ENCODE assay signal across 25 mouse cellular contexts in the genomic region with DNA sequence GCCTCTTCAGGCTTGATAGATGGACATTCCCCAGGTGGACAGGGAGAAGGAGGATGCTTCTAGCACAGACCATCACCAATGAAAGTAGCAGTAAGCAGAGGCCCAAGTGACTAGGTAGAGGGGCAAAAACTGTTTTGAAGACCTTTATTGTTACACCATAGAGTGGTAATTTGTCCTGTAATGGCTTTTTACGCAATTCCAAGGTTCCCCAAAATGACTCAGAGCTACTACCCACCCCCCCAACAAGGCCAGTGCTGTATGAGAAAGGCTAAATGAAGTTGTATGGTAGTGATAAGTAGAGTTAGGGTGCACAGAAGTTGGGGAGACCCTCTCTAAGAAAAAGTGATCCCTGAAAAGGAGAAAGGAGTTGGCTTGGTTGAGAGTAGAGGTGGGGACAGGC. TPM values are rescaled to one million over a fixed set of nuclear protein-coding genes. Genes with fewer than 3 reads are reported as not detected.
"Had no signal": no experiment of that assay in that cellular context is flagged by ENCODE, and none has a peak within 500 bp of the region (broad histone marks: within the 10 kb centered on the region; RNA-seq: fewer than 3 reads in every experiment).

No protein-coding gene starts in this region.

- ATAC-seq: liver, postnatal 0 days; lung, postnatal 0 days; midbrain, embryonic 16.5 days had no signal

- H3K4me2 ChIP-seq: limb, embryonic 12.5 days; limb, embryonic 15.5 days; liver, embryonic 11.5 days; lung, embryonic 14.5 days; midbrain, embryonic 12.5 days; neural tube, embryonic 13.5 days; stomach, embryonic 15.5 days had no signal

- H3K4me3 ChIP-seq: left cerebral cortex, adult 2 months; limb, embryonic 12.5 days; limb, embryonic 15.5 days; midbrain, embryonic 12.5 days; myocyte; neural tube, embryonic 13.5 days; stomach, embryonic 15.5 days had no signal

- H3K36me3 ChIP-seq: midbrain, embryonic 12.5 days; neural tube, embryonic 13.5 days; stomach, embryonic 15.5 days had no signal

- H3K9me3 ChIP-seq: midbrain, embryonic 12.5 days; neural tube, embryonic 13.5 days had no signal

- H3K9ac ChIP-seq: limb, embryonic 12.5 days; limb, embryonic 15.5 days; liver, embryonic 14.5 days; liver, postnatal 0 days; lung, embryonic 14.5 days; midbrain, embryonic 12.5 days; neural tube, embryonic 13.5 days; stomach, embryonic 15.5 days had no signal

- H3K27ac ChIP-seq: left cerebral cortex, adult 2 months; limb, embryonic 12.5 days; limb, embryonic 15.5 days; liver, embryonic 14.5 days; macrophage; midbrain, embryonic 12.5 days; neural tube, embryonic 13.5 days; stomach, embryonic 15.5 days had no signal

- H3K27me3 ChIP-seq: limb, embryonic 15.5 days; neural tube, embryonic 13.5 days; stomach, embryonic 15.5 days had no signal

- DNase-seq: kidney, adult 2 months; kidney, postnatal 10 days; kidney, postnatal 36 days; layer of hippocampus, postnatal 36 days; liver, postnatal 0 days; lung, embryonic 14.5 days; retina, postnatal 1 day; right cerebral cortex, postnatal 25 days; spleen, adult 18-20 months; thymus, postnatal 25 days had no signal

RNA-seq across cellular contexts. Expression of a gene that starts 35.1 kb away (rescaled TPM):
- total RNA-seq: megakaryocyte-erythroid progenitor cell, adult 5-6 weeks; monocyte, adult 5-6 weeks; neutrophil, adult 5-6 weeks had no signal
